Mouse (Mus musculus) liver, embryonic 14.5 days (tissue): ENCODE measurements around the gene Ggcx. TPM values are rescaled to one million over a fixed set of nuclear protein-coding genes. Genes with fewer than 3 reads are reported as not detected.

Experiments
- ATAC-seq: fragments of 200-750 bp; cut with Nextera tagmentation; 2 replicates; pipeline ENCODE4 v1.8.0; 2017; ENCODE audit warnings: moderate number of reproducible peaks, mild to moderate bottlenecking, moderate library complexity; ENCODE audit not compliant: insufficient read depth
- DNase-seq, 3 experiments: peaks; one replicate each; pipeline ENCODE4 v3.0.0-alpha.2; 2012 to 2013; ENCODE audit warnings: low read depth in 3 of 3, low spot score in 3 of 3
- H3K27ac ChIP-seq: fragments of 300-500 bp; sonication (generic); 2 replicates; pipeline ENCODE4 v1.5.1; 2014; ENCODE audit warnings: moderate library complexity, mild to moderate bottlenecking, control low read depth, inconsistent platforms
- H3K27me3 ChIP-seq: fragments of 300-500 bp; sonication (generic); 2 replicates; pipeline ENCODE4 v1.6.1; 2014; ENCODE audit warnings: mild to moderate bottlenecking, low read length, moderate library complexity; ENCODE audit not compliant: control insufficient read depth, insufficient read depth
- H3K36me3 ChIP-seq: fragments of 300-500 bp; sonication (generic); replicated peaks from 2 replicates; pipeline ENCODE4 v1.6.1; 2014; ENCODE audit warnings: low read depth; ENCODE audit not compliant: control insufficient read depth, insufficient read depth
- H3K4me1 ChIP-seq, 2 experiments: fragments of 200-500 bp in 1 of 2; fragments of 300-500 bp in 1 of 2; sonication (generic) in 1 of 2; replicated peaks; 2 replicates each; pipeline ENCODE4 v1.6.1; 2012 to 2014; ENCODE audit warnings: antibody characterized with exemption in 1 of 2, inconsistent platforms in 1 of 2, low read length in 1 of 2; ENCODE audit not compliant: control insufficient read depth in 2 of 2, insufficient read depth in 2 of 2
- H3K4me2 ChIP-seq: fragments of 300-500 bp; sonication (generic); 2 replicates; pipeline ENCODE4 v1.6.1; 2014; ENCODE audit warnings: low read depth, mild to moderate bottlenecking, control low read depth, moderate library complexity
- H3K4me3 ChIP-seq, 2 experiments: fragments of 200-500 bp in 1 of 2; fragments of 300-500 bp in 1 of 2; sonication (generic) in 1 of 2; 2 replicates each; pipeline ENCODE4 v1.5.1; 2012 to 2014; ENCODE audit warnings: low read depth in 2 of 2, low read length in 2 of 2, mild to moderate bottlenecking in 2 of 2, control low read depth in 1 of 2, inconsistent platforms in 1 of 2, moderate library complexity in 1 of 2; ENCODE audit not compliant: insufficient read depth in 1 of 2
- H3K9ac ChIP-seq: fragments of 300-500 bp; sonication (generic); replicated peaks from 2 replicates; pipeline ENCODE4 v1.6.1; 2014; ENCODE audit warnings: mild to moderate bottlenecking, control low read depth, moderate library complexity
- H3K9me3 ChIP-seq: fragments of 300-500 bp; sonication (generic); 2 replicates; pipeline ENCODE4 v1.6.1; 2016; ENCODE audit warnings: low read length, mixed read lengths; ENCODE audit not compliant: control insufficient read depth
- CTCF ChIP-seq: IDR thresholded peaks from 2 replicates; pipeline ENCODE4 v1.5.1; 2016; ENCODE audit warnings: antibody characterized with exemption, low read depth, control low read depth
- EP300 ChIP-seq: IDR thresholded peaks from 2 replicates; pipeline ENCODE4 v1.6.1; 2016; ENCODE audit warnings: antibody characterized with exemption, low read depth
- WGBS: fragments of 180-500 bp; shearing (Covaris S2); extraction: QIAGEN DNeasy Blood & Tissue Kit; methylation state at CpG from one replicate; pipeline ENCODE4 v1.1.7; 2014; ENCODE audit not compliant: insufficient replicate concordance; 5-methylcytosine and 5-hydroxymethylcytosine counted together
- polyA plus RNA-seq, 2 experiments: library from polyadenylated mRNA; depleted of rRNA in 1 of 2; stranded (reverse) in 1 of 2; unstranded in 1 of 2; fragments of >200 nt; fragmentation: Nextera tagmentation in 1 of 2; extraction: Ambion mirVana in 1 of 2; gene quantifications; 2 replicates each; pipeline versions ENCODE4 v1.2.1 to v1.2.3; 2012 to 2014

Gene Ggcx
- polyA plus RNA-seq, 2 experiments, result 5.7 to 11.3 TPM

DNA sequence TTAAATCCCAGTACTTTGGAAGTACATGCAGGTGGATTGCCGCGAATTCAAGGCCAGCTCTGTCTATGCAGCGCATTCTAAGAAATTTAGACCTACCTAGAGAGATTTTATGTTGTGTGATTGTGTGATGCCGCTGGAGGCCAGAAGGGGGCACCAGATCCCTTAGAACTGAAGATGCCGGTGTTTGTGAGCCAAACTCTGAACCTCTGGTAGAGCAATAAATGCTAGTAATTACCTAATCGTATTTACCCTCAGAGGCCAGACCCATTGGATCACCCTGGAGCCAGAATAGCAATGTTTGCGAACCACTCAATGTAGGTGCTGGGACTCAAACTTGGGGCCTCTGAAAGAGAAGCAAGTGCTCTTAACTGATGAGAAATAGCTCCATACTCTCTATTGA lies 12.2 kb upstream of the Ggcx start:
- Histone ChIP-seq H3K4me3 (no peak overlapping the region), H3K9ac (no peak overlapping the region), H3K36me3 (no peaks in the 10 kb centered on the region), H3K4me2 (no peak overlapping the region), H3K27me3 (no peaks in the 10 kb centered on the region), H3K9me3 (no peaks in the 10 kb centered on the region), H3K4me1 (peaks cover 0 to 6% of the 10 kb centered on the region in 2 experiments; a peak in 1 of 4 replicates), H3K27ac (no peak overlapping the region)
- WGBS, result 13% methylated on average over 7 of the region's 7 CpGs
- DNase-seq (peak; percentile 59 to 65 (median 60)), ATAC-seq (peak; percentile 24; the same call in 1 of the 2 replicates)
- TF ChIP-seq CTCF (peak; percentile 88), EP300 (no peak)

GRCm38 (mm10) chr6:72405356-72405755 lies 8.8 kb upstream of the Ggcx start:
- H3K4me2 ChIP-seq, result no peak overlapping the region
- no peak overlapping the region for H3K4me3 ChIP-seq
- TF ChIP-seq EP300 (no peak), CTCF (no peak)
- no peaks in the 10 kb centered on the region for H3K36me3 ChIP-seq
- no peaks in the 10 kb centered on the region for H3K27me3 ChIP-seq
- 74% methylated on average over 7 of the region's 7 CpGs for WGBS
- H3K27ac ChIP-seq, result no peak overlapping the region
- peaks cover 0 to 5% of the 10 kb centered on the region in 2 experiments; a peak in 1 of 4 replicates for H3K4me1 ChIP-seq
- no peaks in the 10 kb centered on the region for H3K9me3 ChIP-seq
- no peak for ATAC-seq
- no peak for DNase-seq
- H3K9ac ChIP-seq, result no peak overlapping the region

- H3K27ac ChIP-seq, result no peak overlapping the region
- peaks cover 0 to 3% of the 10 kb centered on the region in 2 experiments; a peak in 1 of 4 replicates for H3K4me1 ChIP-seq
- 3% methylated on average over 5 of the region's 5 CpGs for WGBS
- ATAC-seq, result peak; percentile 74
- no peak overlapping the region for H3K4me3 ChIP-seq
- H3K36me3 ChIP-seq, result no peaks in the 10 kb centered on the region
- no peak overlapping the region for H3K4me2 ChIP-seq
- peak; percentile 83 to 86 (median 84) for DNase-seq
- no peaks in the 10 kb centered on the region for H3K9me3 ChIP-seq
- peak; percentile 99 for TF ChIP-seq CTCF
- TF ChIP-seq EP300, result no peak
- H3K27me3 ChIP-seq, result no peaks in the 10 kb centered on the region
- H3K9ac ChIP-seq, result no peak overlapping the region
Observed at GRCm38 (mm10) chr6:72407119-72407518, 7.0 kb upstream of the Ggcx start.

- Histone ChIP-seq H3K9ac (no peak overlapping the region), H3K27me3 (no peaks in the 10 kb centered on the region), H3K4me2 (no peak overlapping the region)
Observed at GRCm38 (mm10) chr6:72409567-72409966, 4.5 kb upstream of the Ggcx start.

DNA sequence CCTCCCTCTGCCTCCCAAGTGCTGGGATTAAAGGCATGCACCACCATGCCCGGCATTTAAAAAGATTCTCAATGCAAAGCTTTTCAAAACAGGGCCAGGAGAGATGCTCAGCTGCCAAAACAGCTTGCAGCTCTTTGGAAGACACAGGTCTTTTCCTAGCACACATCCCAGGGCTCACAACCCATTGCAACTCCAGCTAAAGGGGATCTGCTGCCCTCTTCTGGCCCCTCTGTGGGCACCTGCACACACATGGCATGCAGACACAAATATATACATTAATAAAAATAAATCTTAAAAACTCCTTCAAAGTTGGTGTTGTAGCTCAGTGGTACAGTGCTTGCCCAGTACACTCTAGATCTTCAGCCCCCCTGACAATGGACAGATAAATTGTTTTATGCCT lies 4.1 kb upstream of the Ggcx start:
- no peaks in the 10 kb centered on the region for H3K9me3 ChIP-seq
- H3K4me3 ChIP-seq, result no peak overlapping the region
- no peaks in the 10 kb centered on the region for H3K27me3 ChIP-seq
- no peak overlapping the region for H3K9ac ChIP-seq
- H3K4me2 ChIP-seq, result no peak overlapping the region
- H3K36me3 ChIP-seq, result no peaks in the 10 kb centered on the region
- H3K4me1 ChIP-seq, result peaks cover 5 to 9% of the 10 kb centered on the region in 2 experiments
- WGBS, result 11% methylated on average over 1 of the region's 1 CpGs
- DNase-seq (no peak), ATAC-seq (no peak)
- H3K27ac ChIP-seq, result no peak overlapping the region
- TF ChIP-seq EP300 (no peak), CTCF (peak; percentile 55)

More at GRCm38 (mm10) chr6:72409567-72409966, 4.5 kb upstream of the Ggcx start:
- Histone ChIP-seq H3K4me1 (peaks cover 4 to 7% of the 10 kb centered on the region in 2 experiments), H3K9me3 (no peaks in the 10 kb centered on the region), H3K36me3 (no peaks in the 10 kb centered on the region), H3K27ac (no peak overlapping the region), H3K4me3 (no peak overlapping the region)
- 12% methylated on average over 3 of the region's 3 CpGs for WGBS
- DNase-seq (peak; percentile 59 to 68 (median 68)), ATAC-seq (no peak)
- TF ChIP-seq CTCF, result peak; percentile 75
- TF ChIP-seq EP300, result no peak
